Mouse (Mus musculus) embryonic facial prominence, embryonic 14.5 days (tissue): ENCODE results near the gene Rin2. TPM values are rescaled to one million over a fixed set of nuclear protein-coding genes. Genes with fewer than 3 reads are reported as not detected.

Source experiments
- ATAC-seq: fragments of 200-750 bp; cut with Nextera tagmentation; 2 replicates; pipeline ENCODE4 v1.8.0; 2017; ENCODE audit warnings: low read depth, moderate number of reproducible peaks, moderate TSS enrichment
- DNase-seq: peaks from one replicate; pipeline ENCODE4 v3.0.0-alpha.2; 2015; ENCODE audit warnings: low spot score
- H3K27ac ChIP-seq: fragments of 300-500 bp; sonication (generic); replicated peaks from 2 replicates; pipeline ENCODE4 v1.5.1; 2014; ENCODE audit warnings: low read depth, mild to moderate bottlenecking, low read length, moderate library complexity
- H3K27me3 ChIP-seq: fragments of 300-500 bp; sonication (generic); replicated peaks from 2 replicates; pipeline ENCODE4 v1.6.1; 2014; ENCODE audit warnings: low read length; ENCODE audit not compliant: control insufficient read depth, insufficient read depth
- H3K36me3 ChIP-seq: fragments of 300-500 bp; sonication (generic); 2 replicates; pipeline ENCODE4 v1.6.1; 2014; ENCODE audit warnings: low read length, mixed read lengths; ENCODE audit not compliant: control insufficient read depth, insufficient read depth
- H3K4me1 ChIP-seq: fragments of 300-500 bp; sonication (generic); 2 replicates; pipeline ENCODE4 v1.6.1; 2014; ENCODE audit warnings: antibody characterized with exemption, low read length; ENCODE audit not compliant: control insufficient read depth, insufficient read depth
- H3K4me2 ChIP-seq: fragments of 300-500 bp; sonication (generic); 2 replicates; pipeline ENCODE4 v1.6.1; 2014; ENCODE audit warnings: low read depth, mild to moderate bottlenecking, low read length, moderate library complexity, mixed read lengths
- H3K4me3 ChIP-seq: fragments of 300-500 bp; sonication (generic); 2 replicates; pipeline ENCODE4 v1.5.1; 2014; ENCODE audit warnings: low read depth, mild to moderate bottlenecking, low read length
- H3K9ac ChIP-seq: fragments of 300-500 bp; sonication (generic); 2 replicates; pipeline ENCODE4 v1.6.1; 2014; ENCODE audit warnings: low read depth, mild to moderate bottlenecking, low read length, moderate library complexity, mixed read lengths
- H3K9me3 ChIP-seq: fragments of 300-500 bp; sonication (generic); 2 replicates; pipeline ENCODE4 v1.6.1; 2016; ENCODE audit warnings: low read length; ENCODE audit not compliant: control insufficient read depth
- WGBS: fragments of 180-500 bp; shearing (Covaris S2); extraction: QIAGEN DNeasy Blood & Tissue Kit; methylation state at CpG from one replicate; pipeline ENCODE4 v1.1.7; 2014; 5-methylcytosine and 5-hydroxymethylcytosine counted together
- polyA plus RNA-seq: library from polyadenylated mRNA; unstranded; fragments of >200 nt; fragmentation: Nextera tagmentation; extraction: Ambion mirVana; gene quantifications from 2 replicates; pipeline ENCODE4 v1.2.1, GENCODE M21; 2014

Gene Rin2
- polyA plus RNA-seq, 1 experiment from 2014 or later = 33.0 TPM

DNA sequence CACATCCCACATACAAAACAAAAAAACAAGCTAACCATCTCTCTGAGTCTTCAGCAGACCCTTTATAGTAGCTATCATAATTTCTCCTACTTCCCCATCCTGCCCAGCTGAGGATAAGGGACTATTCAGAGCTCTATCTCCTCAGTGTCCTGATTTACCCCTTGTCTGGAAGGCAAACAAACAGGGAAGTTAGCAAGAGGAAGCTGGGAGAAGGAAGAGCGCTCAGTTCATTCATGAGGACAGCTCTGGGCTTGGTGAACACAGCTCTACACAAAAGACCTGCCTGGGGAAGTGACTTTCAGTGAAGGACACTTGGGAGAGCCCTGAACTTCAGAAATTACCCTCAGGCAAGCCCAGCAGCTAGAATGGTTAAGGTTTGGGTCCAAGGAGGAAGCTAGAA is 137.8 kb downstream of the Rin2 start:
- DNase-seq (no peak), ATAC-seq (no peak)
- no peaks in the 10 kb centered on the region for H3K4me1 ChIP-seq
- no peak overlapping the region for H3K27ac ChIP-seq
- H3K27me3 ChIP-seq = no peaks in the 10 kb centered on the region
- H3K9me3 ChIP-seq = peaks cover 25% of the 10 kb centered on the region
- no peak overlapping the region for H3K4me3 ChIP-seq
- no peak overlapping the region for H3K4me2 ChIP-seq
- H3K36me3 ChIP-seq = peaks cover 6% of the 10 kb centered on the region; the same call in 1 of the 2 replicates
- no peak overlapping the region for H3K9ac ChIP-seq
- WGBS = 82% methylated on average over 1 of the region's 1 CpGs

DNA sequence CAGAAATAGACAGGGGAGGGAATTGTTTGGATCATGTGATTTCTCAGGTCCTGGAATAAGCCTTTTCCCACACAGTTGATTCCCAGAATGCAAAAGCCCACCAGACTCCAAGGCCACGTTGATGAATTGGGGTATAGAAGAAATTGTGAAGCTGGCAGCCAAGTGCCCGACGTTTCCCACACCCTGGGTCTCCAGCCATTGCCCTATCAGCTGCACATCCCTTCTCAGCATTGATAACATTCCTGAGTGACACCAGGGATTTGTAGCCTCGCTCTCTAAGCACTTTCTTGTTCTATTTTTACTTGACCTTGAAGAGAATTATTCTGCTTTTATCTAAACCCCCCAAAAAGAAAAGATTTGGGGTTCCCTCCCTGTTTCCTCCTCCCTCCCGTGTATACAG is 142.2 kb downstream of the Rin2 start:
- Histone ChIP-seq H3K27me3 (no peaks in the 10 kb centered on the region), H3K9me3 (peaks cover 19% of the 10 kb centered on the region), H3K4me3 (no peak overlapping the region), H3K4me2 (no peak overlapping the region), H3K4me1 (no peaks in the 10 kb centered on the region), H3K9ac (no peak overlapping the region), H3K27ac (no peak overlapping the region), H3K36me3 (peaks cover 6% of the 10 kb centered on the region; the same call in 1 of the 2 replicates)
- WGBS = 73% methylated on average over 5 of the region's 5 CpGs
- DNase-seq (no peak), ATAC-seq (no peak)

DNA sequence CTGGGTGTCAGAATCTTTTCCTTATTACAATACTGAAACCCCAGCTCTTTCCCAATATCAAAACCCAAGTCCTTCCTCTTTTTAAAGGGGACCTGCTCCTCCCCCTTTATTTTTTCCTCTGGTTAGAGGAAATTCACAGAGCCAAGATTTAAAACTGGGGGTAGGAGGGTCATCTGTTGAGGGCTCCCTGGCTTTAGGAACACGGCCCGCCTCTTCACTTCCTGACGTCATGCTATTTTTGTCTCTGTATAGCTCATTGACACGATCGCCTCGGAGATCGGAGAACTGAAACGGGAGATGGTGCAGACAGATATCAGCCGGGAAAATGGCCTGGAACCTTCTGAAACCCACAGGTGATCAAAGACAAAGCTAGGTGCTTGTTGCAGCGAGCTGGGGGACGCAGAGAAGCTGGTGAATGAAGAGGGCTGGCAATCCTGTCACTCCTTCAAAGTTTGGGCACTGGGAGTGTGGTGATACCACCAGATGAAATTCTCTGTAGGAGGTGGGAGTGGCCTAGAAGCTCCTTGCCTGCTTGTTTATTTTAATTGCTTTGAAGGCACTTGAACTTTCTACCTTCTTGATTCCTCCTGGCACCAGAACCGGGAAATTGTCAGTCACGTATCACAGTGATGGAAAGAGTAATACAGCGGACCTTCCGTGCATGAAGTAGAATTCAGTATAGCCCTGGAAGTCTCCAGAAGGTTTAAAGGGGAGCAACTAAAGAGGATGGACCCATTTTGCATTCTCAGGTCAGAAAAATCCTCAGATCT is 147.2 kb downstream of the Rin2 start:
- ATAC-seq (no peak), DNase-seq (no peak)
- Histone ChIP-seq H3K27ac (no peak overlapping the region; the same call in 1 of the 2 replicates), H3K27me3 (no peaks in the 10 kb centered on the region), H3K36me3 (no peaks in the 10 kb centered on the region), H3K9ac (no peak overlapping the region), H3K4me1 (no peaks in the 10 kb centered on the region), H3K9me3 (no peaks in the 10 kb centered on the region), H3K4me2 (no peak overlapping the region), H3K4me3 (no peak overlapping the region)
- WGBS = 75% methylated on average over 15 of the region's 15 CpGs

DNA sequence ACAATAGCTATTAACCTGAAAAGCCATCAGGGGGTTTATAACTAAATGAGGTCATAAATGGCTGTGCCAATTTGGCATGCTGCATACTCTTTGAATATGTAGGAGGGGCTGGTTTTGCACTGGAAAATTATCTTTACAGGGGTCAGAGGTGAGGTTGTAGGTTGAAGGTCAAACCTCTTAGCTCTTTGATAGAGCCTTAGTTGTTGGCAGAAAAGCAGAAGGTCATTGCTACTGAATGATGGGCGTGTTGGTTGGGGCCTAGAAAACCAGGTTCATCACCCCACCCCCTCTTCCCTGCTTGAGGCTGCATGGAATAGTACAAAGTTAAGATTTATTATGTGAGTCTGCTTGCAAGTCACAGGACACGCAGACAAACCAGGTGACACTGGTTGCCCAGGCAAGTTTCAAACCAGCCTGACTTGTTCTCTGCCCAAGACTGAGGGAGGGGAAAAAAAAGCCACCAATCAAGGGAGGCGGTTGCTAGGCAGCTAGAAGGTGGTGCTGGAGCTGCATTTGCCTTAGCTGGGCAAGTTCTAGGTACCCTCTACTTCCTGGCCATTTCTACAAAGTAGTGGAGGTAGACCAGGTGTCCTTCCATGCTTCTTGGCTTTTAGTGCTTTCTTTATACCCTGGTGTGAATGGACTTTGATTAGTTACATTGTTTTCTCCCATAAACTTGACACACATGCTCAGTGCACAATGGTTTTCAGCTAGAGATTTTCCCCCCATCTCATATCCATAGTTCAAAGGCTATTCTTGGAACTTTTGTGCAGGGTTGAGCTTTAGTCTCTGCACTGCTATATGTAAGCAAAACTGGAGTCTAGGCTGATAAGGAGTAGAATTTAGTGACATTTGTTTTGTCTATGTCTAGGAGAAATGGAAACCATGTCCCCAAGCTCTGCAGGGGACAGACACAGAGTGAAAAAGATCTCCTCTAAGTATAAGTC is 148.0 kb downstream of the Rin2 start:
- 78% methylated on average over 3 of the region's 3 CpGs for WGBS
- no peaks in the 10 kb centered on the region for H3K36me3 ChIP-seq
- H3K27me3 ChIP-seq = no peaks in the 10 kb centered on the region
- H3K4me2 ChIP-seq = no peak overlapping the region
- DNase-seq = peak; percentile 61
- H3K9ac ChIP-seq = no peak overlapping the region
- ATAC-seq = peak; percentile 47
- H3K27ac ChIP-seq = no peak overlapping the region
- no peaks in the 10 kb centered on the region for H3K9me3 ChIP-seq
- no peak overlapping the region for H3K4me3 ChIP-seq
- no peaks in the 10 kb centered on the region for H3K4me1 ChIP-seq

DNA sequence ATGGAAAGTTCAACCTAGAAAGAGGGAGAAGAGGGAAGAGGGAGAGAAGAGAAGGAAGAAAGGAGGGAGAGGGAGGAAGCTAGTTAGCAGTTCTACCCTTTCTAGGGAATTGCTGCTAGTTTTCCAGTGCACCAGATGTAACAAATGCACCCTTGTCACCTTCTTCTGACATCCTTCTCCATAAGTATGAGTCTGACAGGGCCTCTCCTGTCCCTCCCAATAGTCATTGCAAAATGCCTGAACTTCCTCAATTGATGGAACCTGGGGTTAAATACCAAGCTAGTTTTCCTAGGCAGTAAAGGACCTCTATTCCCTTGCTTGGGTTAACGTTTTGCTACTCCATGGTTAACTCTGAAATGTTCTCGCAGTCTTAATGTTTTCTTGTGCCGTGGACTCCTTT is 149.7 kb downstream of the Rin2 start:
- Histone ChIP-seq H3K9me3 (no peaks in the 10 kb centered on the region), H3K4me3 (no peak overlapping the region), H3K9ac (no peak overlapping the region), H3K27me3 (no peaks in the 10 kb centered on the region), H3K36me3 (no peaks in the 10 kb centered on the region), H3K4me1 (no peaks in the 10 kb centered on the region), H3K27ac (no peak overlapping the region), H3K4me2 (no peak overlapping the region)
- no peak for DNase-seq
- 88% methylated on average over 3 of the region's 3 CpGs for WGBS
- no peak for ATAC-seq

DNA sequence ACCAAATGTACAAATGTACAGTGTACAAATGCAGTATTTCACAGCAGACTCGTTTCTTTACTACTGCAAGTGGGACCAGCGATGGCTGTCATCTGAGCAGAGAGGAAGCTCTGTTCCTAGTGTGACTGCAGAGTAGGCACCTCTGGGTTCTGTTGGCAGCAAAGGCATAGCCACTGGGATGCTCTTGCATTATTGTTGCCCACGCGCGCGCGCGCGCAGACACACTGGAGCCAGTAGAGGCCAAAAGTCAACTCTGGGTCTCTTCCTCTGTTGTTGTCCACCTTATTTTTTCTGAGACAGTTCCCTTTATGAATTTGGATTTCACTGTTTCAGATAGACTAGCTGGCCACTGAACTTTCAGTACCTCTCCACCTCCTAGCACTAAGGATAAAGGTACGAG is 150.2 kb downstream of the Rin2 start:
- Histone ChIP-seq H3K27me3 (no peaks in the 10 kb centered on the region), H3K9ac (no peak overlapping the region), H3K4me1 (no peaks in the 10 kb centered on the region), H3K36me3 (no peaks in the 10 kb centered on the region), H3K27ac (no peak overlapping the region), H3K9me3 (no peaks in the 10 kb centered on the region), H3K4me3 (no peak overlapping the region), H3K4me2 (no peak overlapping the region)
- ATAC-seq (no peak), DNase-seq (no peak)
- 94% methylated on average over 10 of the region's 10 CpGs for whole genome bisulfite sequencing

DNA sequence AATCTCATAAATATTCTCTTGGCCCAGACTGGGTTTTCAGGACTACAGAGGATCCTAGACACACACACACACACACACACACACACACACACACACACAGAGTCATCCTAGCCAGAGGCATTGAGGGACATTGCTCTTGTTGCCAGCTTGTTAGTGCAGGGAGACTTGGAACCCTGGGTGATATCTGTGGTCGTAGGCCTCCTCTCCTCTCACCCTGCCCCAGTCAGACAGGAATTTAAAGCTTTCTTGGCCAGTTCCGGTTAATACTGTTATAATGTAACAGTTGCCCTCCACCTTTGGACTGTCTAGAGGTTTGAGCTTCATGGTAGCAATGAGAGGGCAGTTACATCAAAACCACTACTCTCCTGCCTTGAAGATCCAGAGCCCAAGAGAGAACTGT is 152.9 kb downstream of the Rin2 start:
- Histone ChIP-seq H3K27me3 (no peaks in the 10 kb centered on the region), H3K27ac (no peak overlapping the region), H3K4me1 (peaks cover 8% of the 10 kb centered on the region), H3K4me3 (no peak overlapping the region), H3K4me2 (no peak overlapping the region), H3K36me3 (no peaks in the 10 kb centered on the region), H3K9ac (no peak overlapping the region), H3K9me3 (no peaks in the 10 kb centered on the region)
- ATAC-seq = no peak
- 72% methylated on average over 2 of the region's 2 CpGs for WGBS
- DNase-seq = no peak

DNA sequence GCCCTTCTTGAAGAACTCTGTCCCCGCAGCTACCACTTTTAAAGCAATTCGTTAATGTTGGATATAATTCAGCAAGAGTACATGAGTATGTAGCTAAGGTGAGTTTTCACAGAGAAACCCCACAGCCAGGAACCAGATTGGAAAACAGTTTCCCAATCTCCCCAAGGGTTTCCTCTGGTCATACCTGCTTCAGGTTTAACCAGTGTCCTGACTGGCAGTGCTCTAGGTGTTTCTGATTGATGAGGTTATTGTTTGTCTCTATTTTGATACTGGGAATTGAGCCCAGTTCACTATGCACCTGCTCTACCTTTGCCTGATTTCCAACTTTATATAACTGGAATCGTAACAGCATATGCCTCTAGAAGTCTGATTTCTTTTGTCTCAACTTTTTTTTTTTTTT is 153.6 kb downstream of the Rin2 start:
- Histone ChIP-seq H3K4me3 (no peak overlapping the region), H3K9ac (no peak overlapping the region), H3K36me3 (no peaks in the 10 kb centered on the region), H3K4me1 (peaks cover 14% of the 10 kb centered on the region), H3K9me3 (no peaks in the 10 kb centered on the region), H3K27ac (no peak overlapping the region), H3K4me2 (no peak overlapping the region), H3K27me3 (no peaks in the 10 kb centered on the region)
- no peak for ATAC-seq
- no peak for DNase-seq
- 88% methylated on average over 3 of the region's 3 CpGs for WGBS
